Mouse (Mus musculus): ENCODE data around the gene Cul4a.
"Not testable (repeated sequence)": the region's sequence is repeated elsewhere in the genome, so short reads cannot be mapped to it uniquely, and the experiment has no call there.

Cul4a gene

GRCm38 (mm10) chr8:13105087-13105881 is at the start of gene Cul4a, which contains the start of gene Pcid2:
Cul4a (plus strand) TSS chr8:13105621.
Pcid2 (minus strand) TSS chr8:13105459.
- peak; percentile 98 for DNase-seq (ENCODE audit: low spot score)

- no peak for DNase-seq (ENCODE audit: low spot score)
Observed at GRCm38 (mm10) chr8:13057351-13057750, 48.1 kb upstream of the Cul4a start.

- no peak for DNase-seq (ENCODE audit: low spot score)
Observed at GRCm38 (mm10) chr8:13060441-13061150, 44.8 kb upstream of the Cul4a start, which contains the start of gene Proz. Proz (plus strand) TSS chr8:13060914.

GRCm38 (mm10) chr8:13063112-13063511 is 42.3 kb upstream of the Cul4a start:
- DNase-seq (ENCODE audit: low spot score), result no peak

- DNase-seq (ENCODE audit: low spot score), result no peak
Observed at GRCm38 (mm10) chr8:13073255-13073654, 32.2 kb upstream of the Cul4a start.

- no peak for DNase-seq (ENCODE audit: low spot score)
Observed at GRCm38 (mm10) chr8:13075044-13075443, 30.4 kb upstream of the Cul4a start.

- DNase-seq (ENCODE audit: low spot score), result not testable (repeated sequence)
Observed at GRCm38 (mm10) chr8:13075579-13075978, 29.8 kb upstream of the Cul4a start.

- no peak for DNase-seq (ENCODE audit: low spot score)
Observed at GRCm38 (mm10) chr8:13077542-13077941, 27.9 kb upstream of the Cul4a start.

- peak; percentile 90 for DNase-seq (ENCODE audit: low spot score)
Observed at GRCm38 (mm10) chr8:13104691-13105086, 732 bp upstream of the Cul4a start.

- peak; percentile 44 for DNase-seq (ENCODE audit: low spot score)
Observed at GRCm38 (mm10) chr8:13105908-13106551, 609 bp downstream of the Cul4a start.

- DNase-seq (ENCODE audit: low spot score), result no peak
Observed at GRCm38 (mm10) chr8:13107990-13108638, 2.7 kb downstream of the Cul4a start.

GRCm38 (mm10) chr8:13108967-13109366 is 3.5 kb downstream of the Cul4a start:
- DNase-seq (ENCODE audit: low spot score), result no peak

GRCm38 (mm10) chr8:13109416-13109960 is 4.1 kb downstream of the Cul4a start:
- DNase-seq (ENCODE audit: low spot score), result no peak

GRCm38 (mm10) chr8:13111917-13112316 is 6.5 kb downstream of the Cul4a start:
- DNase-seq (ENCODE audit: low spot score), result no peak

- DNase-seq (ENCODE audit: low spot score), result no peak
Observed at GRCm38 (mm10) chr8:13113232-13113631, 7.8 kb downstream of the Cul4a start.

- DNase-seq (ENCODE audit: low spot score), result no peak
Observed at GRCm38 (mm10) chr8:13117096-13117495, 11.7 kb downstream of the Cul4a start.

GRCm38 (mm10) chr8:13118516-13118915 is 13.1 kb downstream of the Cul4a start:
- no peak for DNase-seq (ENCODE audit: low spot score)

- DNase-seq (ENCODE audit: low spot score), result no peak
Observed at GRCm38 (mm10) chr8:13120882-13121665, 15.7 kb downstream of the Cul4a start.

- no peak for DNase-seq (ENCODE audit: low spot score)
Observed at GRCm38 (mm10) chr8:13122887-13123421, 17.5 kb downstream of the Cul4a start.

- DNase-seq (ENCODE audit: low spot score), result no peak
Observed at GRCm38 (mm10) chr8:13124897-13125296, 19.5 kb downstream of the Cul4a start.

GRCm38 (mm10) chr8:13132220-13132619 is 26.8 kb downstream of the Cul4a start:
- DNase-seq (ENCODE audit: low spot score), result peak; percentile 81
